Mouse (Mus musculus) bone marrow macrophage, adult 2 months (primary cell): ENCODE data around the gene Prr14l.

ENCODE experiments used
- CTCF ChIP-seq: IDR thresholded peaks from 2 replicates; pipeline ENCODE4 v1.5.1; 2012; ENCODE audit warnings: low read depth, mild to moderate bottlenecking, low read length, moderate library complexity
- POLR2A ChIP-seq: IDR thresholded peaks from 2 replicates; pipeline ENCODE4 v1.6.1; 2012; ENCODE audit warnings: mild to moderate bottlenecking, low read depth, low read length, borderline replicate concordance

GRCm38 (mm10) chr5:32862469-32863132, 8.5 kb upstream of the Prr14l start:
- TF ChIP-seq CTCF = no peak
- no peak for TF ChIP-seq POLR2A
